In genomic region chr10:80464381-80465035, GRCm38 (mm10) we compare ENCODE assay signal across 8 mouse cellular contexts. TPM values are rescaled to one million over a fixed set of nuclear protein-coding genes. Genes with fewer than 3 reads are reported as not detected.
DNase-seq lines count a peak whose midpoint lies in the region; ATAC-seq lines count a peak whose summit lies in the region.

No protein-coding gene starts in this region.

- H3K27me3 ChIP-seq in heart, embryonic 12.5 days (replicated peaks): peaks cover 30% of the 10 kb centered on the region
- peaks cover under 1% of the 10 kb centered on the region; the same call in 1 of the 2 replicates for H3K27me3 ChIP-seq in heart, embryonic 14.5 days (ENCODE audit: control insufficient read depth, insufficient read depth, low read length)
- H3K27me3 ChIP-seq in neural tube, embryonic 14.5 days (ENCODE audit: control insufficient read depth, insufficient read depth, low read length): peaks cover 2% of the 10 kb centered on the region; the same call in 1 of the 2 replicates

- H3K36me3 ChIP-seq in heart, embryonic 12.5 days: no peaks in the 10 kb centered on the region
- no peaks in the 10 kb centered on the region for H3K36me3 ChIP-seq in heart, embryonic 14.5 days (ENCODE audit: control insufficient read depth, insufficient read depth, low read length)
- no peaks in the 10 kb centered on the region for H3K36me3 ChIP-seq in neural tube, embryonic 14.5 days (ENCODE audit: control insufficient read depth, insufficient read depth, low read length)

- peak overlapping the region; percentile 20; the same call in 1 of the 2 replicates for H3K9ac ChIP-seq in heart, embryonic 12.5 days
- peak overlapping the region; percentile 10; the same call in 1 of the 2 replicates for H3K9ac ChIP-seq in heart, embryonic 14.5 days (ENCODE audit: low read length)
- no peak overlapping the region for H3K9ac ChIP-seq in neural tube, embryonic 14.5 days (replicated peaks; ENCODE audit: low read depth, low read length)

- peak overlapping the region; percentile 57 for H3K27ac ChIP-seq in heart, embryonic 12.5 days (ENCODE audit: poor library complexity, severe bottlenecking)
- H3K27ac ChIP-seq in heart, embryonic 14.5 days (replicated peaks in 1 of 2; ENCODE audit: control insufficient read depth in 1 of 2, insufficient read depth in 1 of 2, low read depth in 2 of 2, low read length in 2 of 2): peak overlapping the region; percentile 14 to 34; a peak in 3 of 4 replicates
- no peak overlapping the region for H3K27ac ChIP-seq in neural tube, embryonic 14.5 days (ENCODE audit: low read depth, low read length)

- DNase-seq in heart, adult 8-10 months (ENCODE audit: low spot score): no peak
- DNase-seq in kidney, postnatal 25 days: peak; percentile 58 to 76
- DNase-seq in urinary bladder, postnatal 36 days (ENCODE audit: low spot score in 2 of 2): no peak
- no peak for DNase-seq in adrenal gland, adult 2 months
- DNase-seq in adrenal gland, postnatal 25 days: no peak

- H3K4me3 ChIP-seq in heart, embryonic 12.5 days: peak overlapping the region; percentile 20; the same call in 1 of the 2 replicates
- no peak overlapping the region for H3K4me3 ChIP-seq in heart, embryonic 14.5 days (ENCODE audit: control insufficient read depth in 1 of 2, insufficient read depth in 1 of 2, low read depth in 1 of 2, low read length in 2 of 2)
- H3K4me3 ChIP-seq in neural tube, embryonic 14.5 days (ENCODE audit: low read depth, low read length): no peak overlapping the region

- WGBS in heart, embryonic 12.5 days: 10% methylated on average over 19 of the region's 19 CpGs
- 13% methylated on average over 19 of the region's 19 CpGs for WGBS in heart, embryonic 14.5 days
- 7% methylated on average over 17 of the region's 19 CpGs for WGBS in neural tube, embryonic 14.5 days

- H3K9me3 ChIP-seq in heart, embryonic 12.5 days (replicated peaks): peaks cover 5% of the 10 kb centered on the region; the same call in 1 of the 2 replicates
- no peaks in the 10 kb centered on the region for H3K9me3 ChIP-seq in heart, embryonic 14.5 days (ENCODE audit: control insufficient read depth, low read length)
- H3K9me3 ChIP-seq in neural tube, embryonic 14.5 days (ENCODE audit: control insufficient read depth, low read length): no peaks in the 10 kb centered on the region

- H3K4me1 ChIP-seq in heart, embryonic 12.5 days (replicated peaks): peaks cover 23% of the 10 kb centered on the region
- peaks cover 9 to 14% of the 10 kb centered on the region in 2 experiments; a peak in 3 of 4 replicates for H3K4me1 ChIP-seq in heart, embryonic 14.5 days (ENCODE audit: control insufficient read depth in 2 of 2, insufficient read depth in 2 of 2, low read length in 2 of 2)
- no peaks in the 10 kb centered on the region for H3K4me1 ChIP-seq in neural tube, embryonic 14.5 days (ENCODE audit: control insufficient read depth, insufficient read depth, low read length)

- H3K4me2 ChIP-seq in heart, embryonic 12.5 days: peak overlapping the region; percentile 53
- peak overlapping the region; percentile 46 for H3K4me2 ChIP-seq in heart, embryonic 14.5 days (ENCODE audit: low read length)
- H3K4me2 ChIP-seq in neural tube, embryonic 14.5 days (ENCODE audit: low read depth, low read length): peak overlapping the region; percentile 20; the same call in 1 of the 2 replicates

- no peak for ATAC-seq in heart, embryonic 12.5 days (ENCODE audit: insufficient number of reproducible peaks, low FRiP score)
- no peak for ATAC-seq in heart, embryonic 14.5 days (ENCODE audit: insufficient number of reproducible peaks, insufficient read depth, low FRiP score, low read depth)
- no peak for ATAC-seq in neural tube, embryonic 14.5 days (ENCODE audit: low read depth)

RNA-seq across cellular contexts. Expression of gene Onecut3, which starts 30.1 kb away (rescaled TPM):
- polyA plus RNA-seq in heart, embryonic 12.5 days (2016; fragmentation: Nextera tagmentation; extraction: Ambion mirVana): not detected in 2 replicates
- under 1 TPM in 1 of 4 experiments, not detected in 3; 0.09 TPM for total RNA-seq in heart, adult 8-10 months (2022)
- not detected in 2 replicates for polyA plus RNA-seq in heart, embryonic 14.5 days (2014; fragmentation: Nextera tagmentation; extraction: Ambion mirVana)
- polyA plus RNA-seq in neural tube, embryonic 14.5 days (2014; fragmentation: Nextera tagmentation; extraction: Ambion mirVana): 1.4 and 1.5 TPM in 2 replicates
- total RNA-seq in adrenal gland, adult 2 months (2021): not detected
- polyA plus RNA-seq in adrenal gland, adult 2 months (2012; rRNA removed): not detected in 2 replicates
- total RNA-seq in adrenal gland, postnatal 25 days (2021): not detected in 2 replicates

RNA-seq across cellular contexts. Expression of gene Tcf3, which starts 31.1 kb away (rescaled TPM):
- 85.8 and 89.4 TPM in 2 replicates for polyA plus RNA-seq in heart, embryonic 12.5 days (2016; fragmentation: Nextera tagmentation; extraction: Ambion mirVana)
- total RNA-seq in heart, adult 8-10 months (2022): 10 to 100 TPM; 15.8 to 18.0 (median 17.6) TPM
- 48.6 and 54.0 TPM in 2 replicates for polyA plus RNA-seq in heart, embryonic 14.5 days (2014; fragmentation: Nextera tagmentation; extraction: Ambion mirVana)
- 30.4 and 42.1 TPM in 2 replicates for polyA plus RNA-seq in neural tube, embryonic 14.5 days (2014; fragmentation: Nextera tagmentation; extraction: Ambion mirVana)
- total RNA-seq in adrenal gland, adult 2 months (2021): 10 to 100 TPM; 46.6 to 55.4 TPM
- polyA plus RNA-seq in adrenal gland, adult 2 months (2012; rRNA removed): 148 and 152 TPM in 2 replicates
- total RNA-seq in adrenal gland, postnatal 25 days (2021): 63.1 and 84.1 TPM in 2 replicates

RNA-seq across cellular contexts. Expression of gene Uqcr11, which starts 57.9 kb away (rescaled TPM):
- 951 and 1,026 TPM in 2 replicates for polyA plus RNA-seq in heart, embryonic 12.5 days (2016; fragmentation: Nextera tagmentation; extraction: Ambion mirVana)
- total RNA-seq in heart, adult 8-10 months (2022): 1,000 to 10,000 TPM; 1,795 to 2,190 (median 1,939) TPM
- 2,007 and 2,169 TPM in 2 replicates for polyA plus RNA-seq in heart, embryonic 14.5 days (2014; fragmentation: Nextera tagmentation; extraction: Ambion mirVana)
- 674 and 791 TPM in 2 replicates for polyA plus RNA-seq in neural tube, embryonic 14.5 days (2014; fragmentation: Nextera tagmentation; extraction: Ambion mirVana)
- total RNA-seq in adrenal gland, adult 2 months (2021): 1,000 to 10,000 TPM in 1 of 2 experiments, 100 to 1,000 TPM in 1; 714 to 1,027 TPM
- polyA plus RNA-seq in adrenal gland, adult 2 months (2012; rRNA removed): 2,955 and 2,958 TPM in 2 replicates
- total RNA-seq in adrenal gland, postnatal 25 days (2021): 728 and 779 TPM in 2 replicates

Comparison
In these comparisons a context has a peak if more than half of its experiments do, and no peak if none do; other contexts are left out.
1. DNase-seq: peak in kidney, postnatal 25 days (2 of 2); none in heart, adult 8-10 months (single experiment), urinary bladder, postnatal 36 days (0 of 2), adrenal gland, adult 2 months (single experiment) and adrenal gland, postnatal 25 days (single experiment).
2. Peak in every context shown above with its lines, with median percentiles within 50 percentile points of each other: H3K4me2 ChIP-seq.